Mouse (Mus musculus): Measurements from ENCODE around the gene Padi6. TPM values are rescaled to one million over a fixed set of nuclear protein-coding genes. Genes with fewer than 3 reads are reported as not detected.

The Padi6 gene
- polyA plus RNA-seq, 2 experiments = not detected

- WGBS = 7% methylated on average over 20 of the region's 20 CpGs
- no peaks in the 10 kb centered on the region for H3K27me3 ChIP-seq (ENCODE audit: control insufficient read depth, insufficient read depth, low read length)
- no peak for ATAC-seq (ENCODE audit: low FRiP score, low read depth)
- H3K9me3 ChIP-seq (ENCODE audit: control insufficient read depth, low read length) = no peaks in the 10 kb centered on the region
- no peak for DNase-seq (ENCODE audit: low spot score)
- peak within 1 kb of the TSS; percentile 97 for H3K9ac ChIP-seq (ENCODE audit: low read depth, low read length, severe bottlenecking)
- peak within 1 kb of the TSS; percentile 99 for H3K27ac ChIP-seq (replicated peaks; ENCODE audit: low read depth, low read length)
- peaks cover 9% of the 10 kb centered on the region for H3K36me3 ChIP-seq (ENCODE audit: control insufficient read depth, insufficient read depth, low read length)
- peaks cover 29% of the 10 kb centered on the region for H3K4me1 ChIP-seq (ENCODE audit: control insufficient read depth, insufficient read depth, low read length)
- H3K4me3 ChIP-seq (replicated peaks; ENCODE audit: low read length) = peak within 1 kb of the TSS; percentile 83
- H3K4me2 ChIP-seq (replicated peaks; ENCODE audit: low read depth, low read length, severe bottlenecking) = peak within 1 kb of the TSS; percentile 91
- TF ChIP-seq POLR2A (IDR thresholded peaks at IDR 0.05; ENCODE audit: borderline replicate concordance, extremely low read depth, insufficient read depth, insufficient read length) = 0 out of 2 replicates have a peak, but pooled peaks have one; percentile 16
Measured at GRCm38 (mm10) chr4:140700269-140701018, 42.0 kb downstream of the Padi6 start, which contains the start of gene Rcc2. Gene Rcc2 (plus strand): TSS chr4:140700541.

GRCm38 (mm10) chr4:140699441-140700127 lies 42.9 kb downstream of the Padi6 start:
- H3K36me3 ChIP-seq (ENCODE audit: control insufficient read depth, insufficient read depth, low read length) = 0 out of 2 replicates have a peak, but pooled peaks cover 3% of the 10 kb centered on the region
- H3K4me2 ChIP-seq (replicated peaks; ENCODE audit: low read depth, low read length, severe bottlenecking) = peak overlapping the region; percentile 91
- H3K4me3 ChIP-seq (replicated peaks; ENCODE audit: low read length) = peak overlapping the region; percentile 83
- TF ChIP-seq POLR2A (IDR thresholded peaks at IDR 0.05; ENCODE audit: borderline replicate concordance, extremely low read depth, insufficient read depth, insufficient read length) = no peak
- peaks cover 29% of the 10 kb centered on the region for H3K4me1 ChIP-seq (ENCODE audit: control insufficient read depth, insufficient read depth, low read length)
- H3K9me3 ChIP-seq (ENCODE audit: control insufficient read depth, low read length) = no peaks in the 10 kb centered on the region
- 6% methylated on average over 29 of the region's 29 CpGs for WGBS
- H3K9ac ChIP-seq (ENCODE audit: low read depth, low read length, severe bottlenecking) = no peak overlapping the region
- DNase-seq (ENCODE audit: low spot score) = peak; percentile 63
- H3K27me3 ChIP-seq (ENCODE audit: control insufficient read depth, insufficient read depth, low read length) = no peaks in the 10 kb centered on the region
- no peak overlapping the region for H3K27ac ChIP-seq (replicated peaks; ENCODE audit: low read depth, low read length)
- ATAC-seq (ENCODE audit: low FRiP score, low read depth) = no peak

- no peaks in the 10 kb centered on the region for H3K9me3 ChIP-seq (ENCODE audit: control insufficient read depth, low read length)
- H3K4me1 ChIP-seq (ENCODE audit: control insufficient read depth, insufficient read depth, low read length) = peaks cover 12% of the 10 kb centered on the region
- ATAC-seq (ENCODE audit: low FRiP score, low read depth) (no peak), DNase-seq (ENCODE audit: low spot score) (no peak)
- no peak overlapping the region for H3K4me3 ChIP-seq (replicated peaks; ENCODE audit: low read length)
- no peaks in the 10 kb centered on the region for H3K27me3 ChIP-seq (ENCODE audit: control insufficient read depth, insufficient read depth, low read length)
- H3K27ac ChIP-seq (replicated peaks; ENCODE audit: low read depth, low read length) = no peak overlapping the region
- no peaks in the 10 kb centered on the region for H3K36me3 ChIP-seq (ENCODE audit: control insufficient read depth, insufficient read depth, low read length)
- no peak for TF ChIP-seq POLR2A (IDR thresholded peaks at IDR 0.05; ENCODE audit: borderline replicate concordance, extremely low read depth, insufficient read depth, insufficient read length)
- H3K4me2 ChIP-seq (replicated peaks; ENCODE audit: low read depth, low read length, severe bottlenecking) = no peak overlapping the region
- H3K9ac ChIP-seq (ENCODE audit: low read depth, low read length, severe bottlenecking) = no peak overlapping the region
- 72% methylated on average over 13 of the region's 14 CpGs for WGBS
Measured at GRCm38 (mm10) chr4:140695675-140696585, 46.5 kb downstream of the Padi6 start.

- DNase-seq (ENCODE audit: low spot score) = no peak
- H3K4me1 ChIP-seq (ENCODE audit: control insufficient read depth, insufficient read depth, low read length) = peaks cover 4% of the 10 kb centered on the region
- TF ChIP-seq POLR2A (IDR thresholded peaks at IDR 0.05; ENCODE audit: borderline replicate concordance, extremely low read depth, insufficient read depth, insufficient read length) = no peak
- ATAC-seq (ENCODE audit: low FRiP score, low read depth) = no peak
- no peak overlapping the region for H3K4me3 ChIP-seq (replicated peaks; ENCODE audit: low read length)
- no peak overlapping the region for H3K9ac ChIP-seq (ENCODE audit: low read depth, low read length, severe bottlenecking)
- no peak overlapping the region for H3K4me2 ChIP-seq (replicated peaks; ENCODE audit: low read depth, low read length, severe bottlenecking)
- no peaks in the 10 kb centered on the region for H3K9me3 ChIP-seq (ENCODE audit: control insufficient read depth, low read length)
- 64% methylated on average over 7 of the region's 7 CpGs for WGBS
- H3K27me3 ChIP-seq (ENCODE audit: control insufficient read depth, insufficient read depth, low read length) = no peaks in the 10 kb centered on the region
- no peak overlapping the region for H3K27ac ChIP-seq (replicated peaks; ENCODE audit: low read depth, low read length)
- H3K36me3 ChIP-seq (ENCODE audit: control insufficient read depth, insufficient read depth, low read length) = no peaks in the 10 kb centered on the region
Measured at GRCm38 (mm10) chr4:140695146-140695545, 47.3 kb downstream of the Padi6 start.
